In the genomic region with DNA sequence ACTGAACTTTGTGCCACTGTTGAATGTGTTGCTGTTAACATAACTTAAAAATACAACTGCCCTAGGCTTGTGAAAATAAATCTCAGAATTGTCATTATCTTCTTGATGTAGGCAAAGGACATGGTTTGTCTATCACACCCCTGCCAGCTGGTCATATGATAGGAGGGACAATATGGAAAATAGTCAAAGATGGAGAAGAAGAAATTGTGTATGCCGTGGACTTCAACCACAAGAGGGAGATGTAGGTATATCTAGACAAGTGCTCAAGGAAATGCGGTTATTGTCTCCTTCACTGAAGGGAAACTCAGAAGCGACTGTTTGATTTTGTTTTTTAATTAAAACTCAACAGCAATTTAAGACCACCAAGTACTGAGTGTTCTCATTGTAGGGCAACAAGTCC, we compare ENCODE assay signal across 10 mouse cellular contexts. TPM values are rescaled to one million over a fixed set of nuclear protein-coding genes. Genes with fewer than 3 reads are reported as not detected.
DNase-seq lines count a peak whose midpoint lies in the region; ATAC-seq lines count a peak whose summit lies in the region.
"Had no signal": no experiment of that assay in that cellular context is flagged by ENCODE, and none has a peak within 500 bp of the region (broad histone marks: within the 10 kb centered on the region; RNA-seq: fewer than 3 reads in every experiment).

No protein-coding gene starts in this region.

- peaks cover 64% of the 10 kb centered on the region for H3K36me3 ChIP-seq in hindbrain, embryonic 15.5 days
- peaks cover 85% of the 10 kb centered on the region for H3K36me3 ChIP-seq in hindbrain, embryonic 10.5 days

- no peaks in the 10 kb centered on the region for H3K9me3 ChIP-seq in hindbrain, embryonic 15.5 days
- no peaks in the 10 kb centered on the region for H3K9me3 ChIP-seq in hindbrain, embryonic 10.5 days

- WGBS in hindbrain, embryonic 15.5 days = 54% methylated on average over 3 of the region's 3 CpGs
- WGBS in hindbrain, embryonic 10.5 days = 77% methylated on average over 3 of the region's 3 CpGs

- no peaks in the 10 kb centered on the region for H3K4me1 ChIP-seq in hindbrain, embryonic 15.5 days (replicated peaks)
- no peaks in the 10 kb centered on the region for H3K4me1 ChIP-seq in hindbrain, embryonic 10.5 days (replicated peaks)

- no peak overlapping the region for H3K4me3 ChIP-seq in hindbrain, embryonic 15.5 days
- no peak overlapping the region for H3K4me3 ChIP-seq in hindbrain, embryonic 10.5 days

- H3K4me2 ChIP-seq in hindbrain, embryonic 15.5 days = no peak overlapping the region

- H3K27ac ChIP-seq in hindbrain, embryonic 15.5 days (replicated peaks) = no peak overlapping the region
- no peak overlapping the region for H3K27ac ChIP-seq in hindbrain, embryonic 10.5 days
- H3K27ac ChIP-seq: macrophage had no signal

- ATAC-seq in hindbrain, embryonic 15.5 days (ENCODE audit: low FRiP score, low read depth) = peak; percentile 54; the same call in 1 of the 2 replicates

- no peak overlapping the region for H3K9ac ChIP-seq in hindbrain, embryonic 15.5 days

- no peaks in the 10 kb centered on the region for H3K27me3 ChIP-seq in hindbrain, embryonic 15.5 days
- no peaks in the 10 kb centered on the region for H3K27me3 ChIP-seq in hindbrain, embryonic 10.5 days (ENCODE audit: insufficient read depth, poor library complexity, severe bottlenecking)

- no peak for DNase-seq in hindbrain, embryonic 10.5 days (ENCODE audit: low spot score)
- DNase-seq in 416B (ENCODE audit: low read depth) = peak; percentile 72
- DNase-seq in MEL-GATA-1-ER (ENCODE audit: extremely low read depth, low read depth) = peak; percentile 26
- DNase-seq in induced T-regulatory cell, adult 2 months (ENCODE audit: low read depth) = peak; percentile 45
- no peak for DNase-seq in cerebellum, postnatal 4 days (ENCODE audit: low spot score in 2 of 2)
- no peak for DNase-seq in thymus, postnatal 36 days
- DNase-seq in thymus, adult 18-20 months = no peak
- DNase-seq: layer of hippocampus, adult 9-11 months had no signal

RNA-seq across cellular contexts. Expression of a gene that starts 9.3 kb away (rescaled TPM):
- polyA plus RNA-seq in hindbrain, embryonic 15.5 days (2015; fragmentation: Nextera tagmentation; extraction: Ambion mirVana) = 29.6 and 30.6 TPM in 2 replicates
- 28.6 and 36.4 TPM in 2 replicates for polyA plus RNA-seq in hindbrain, embryonic 10.5 days (2016; fragmentation: Nextera tagmentation; extraction: Ambion mirVana)

RNA-seq across cellular contexts. Expression of a gene that starts 27.1 kb away (rescaled TPM):
- 8.2 and 11.2 TPM in 2 replicates for polyA plus RNA-seq in hindbrain, embryonic 15.5 days (2015; fragmentation: Nextera tagmentation; extraction: Ambion mirVana)
- polyA plus RNA-seq in hindbrain, embryonic 10.5 days (2016; fragmentation: Nextera tagmentation; extraction: Ambion mirVana) = 11.3 and 14.8 TPM in 2 replicates

Comparison
In these comparisons a context has a peak if more than half of its experiments do, and no peak if none do; other contexts are left out.
1. DNase-seq: peak in 416B (single experiment), MEL-GATA-1-ER (single experiment) and induced T-regulatory cell, adult 2 months (single experiment); none in hindbrain, embryonic 10.5 days (single experiment), cerebellum, postnatal 4 days (0 of 2), thymus, postnatal 36 days (0 of 2) and thymus, adult 18-20 months (0 of 2).